Mouse (Mus musculus): ENCODE data around the gene Mospd1. TPM values are rescaled to one million over a fixed set of nuclear protein-coding genes. Genes with fewer than 3 reads are reported as not detected.

Mospd1 gene
- 4.4 TPM for polyA plus RNA-seq (2012; fragmentation: generic; extraction: Trizol)
- long read RNA-seq, experiment 1, transcript Mospd1-202 (6 exons, 1,773 nt) = major isoform, 18 of 28 reads
- long read RNA-seq, experiment 1, partial matches to known transcripts = 1 of 28 reads
- long read RNA-seq, experiment 1, other reads (novel, unspliced or antisense) = 7 of 28 reads
- long read RNA-seq, experiment 2, transcript Mospd1-202 (6 exons, 1,773 nt) = major isoform, 80 of 96 reads
- long read RNA-seq, experiment 2, partial matches to known transcripts = 1 of 96 reads
- long read RNA-seq, experiment 2, other reads (novel, unspliced or antisense) = 14 of 96 reads

DNA sequence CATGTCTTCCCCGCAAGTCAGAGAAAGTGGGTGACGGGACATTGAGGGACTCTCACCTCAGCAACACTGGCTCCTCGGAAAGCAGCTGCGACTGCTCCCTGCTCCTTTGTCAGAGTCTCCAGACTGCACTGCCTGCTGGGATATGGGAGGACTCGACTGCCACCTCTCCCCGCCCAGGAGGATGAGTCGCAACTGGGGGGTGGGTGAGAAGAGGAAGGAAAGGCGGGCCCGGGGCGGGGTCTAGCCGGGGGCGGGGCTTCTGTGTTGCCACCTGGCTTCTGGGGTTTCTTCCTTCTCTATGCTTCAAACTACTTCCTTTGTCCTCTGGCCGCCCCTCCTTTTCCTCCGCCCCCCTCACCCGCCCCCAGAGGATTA is at the start of gene Mospd1:
TSS of gene Mospd1 (minus strand) at position 137 of the 375 bp plus-strand sequence.
- H3ac ChIP-seq (ENCODE audit: control insufficient read depth, insufficient read length, low read depth) = peak within 1 kb of the TSS; percentile 92
- no peaks in the 10 kb centered on the region for H3K27me3 ChIP-seq (ENCODE audit: control insufficient read depth, insufficient read depth, insufficient read length)
- no peaks in the 10 kb centered on the region for H3K79me2 ChIP-seq (ENCODE audit: control insufficient read depth, insufficient read depth)
- peaks cover 1% of the 10 kb centered on the region for H3K79me3 ChIP-seq (ENCODE audit: low read depth)
- H3K4me3 ChIP-seq (ENCODE audit: insufficient read depth, poor library complexity, severe bottlenecking) = peak within 1 kb of the TSS; percentile 43
- H3K36me3 ChIP-seq (ENCODE audit: control insufficient read depth, insufficient read depth) = no peaks in the 10 kb centered on the region
- no peak for TF ChIP-seq MAX (IDR thresholded peaks at IDR 0.05)
- no peak for TF ChIP-seq USF1 (IDR thresholded peaks at IDR 0.05; ENCODE audit: low read depth)
- TF ChIP-seq CTCF (IDR thresholded peaks at IDR 0.05; ENCODE audit: control insufficient read depth, insufficient read depth, insufficient read length) = no peak
- TF ChIP-seq MYOG (IDR thresholded peaks at IDR 0.05; ENCODE audit: control insufficient read depth, extremely low read depth, insufficient read length) = no peak
- TF ChIP-seq FOSL1 (IDR thresholded peaks at IDR 0.05; ENCODE audit: insufficient read depth, low read length, poor library complexity, severe bottlenecking) = no peak
- no peak for TF ChIP-seq MYOD1 (IDR thresholded peaks at IDR 0.05; ENCODE audit: control insufficient read depth, insufficient read length, low read depth)

DNA sequence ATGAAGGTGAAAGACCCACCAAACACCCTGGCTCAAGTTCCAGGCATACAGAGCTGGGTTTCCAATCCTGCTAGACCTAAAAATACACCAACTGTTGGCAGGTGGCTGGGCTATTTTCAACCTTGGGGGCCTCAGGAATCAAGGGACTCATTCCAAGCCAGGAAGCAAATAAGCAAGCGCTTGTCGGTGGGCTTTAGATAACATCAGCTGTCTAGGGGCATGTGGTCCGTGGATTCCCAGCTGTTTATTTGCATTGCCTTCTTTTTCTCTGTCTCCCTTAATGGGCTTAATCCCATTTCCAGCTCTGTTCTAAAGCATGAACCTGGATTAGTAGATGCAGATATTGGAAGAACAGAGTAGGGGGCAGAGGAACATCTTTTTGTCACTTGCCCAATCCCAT is 16.1 kb upstream of the Mospd1 start:
- Histone ChIP-seq H3ac (ENCODE audit: control insufficient read depth, insufficient read length, low read depth) (no peak overlapping the region), H3K79me3 (ENCODE audit: low read depth) (no peaks in the 10 kb centered on the region), H3K4me3 (ENCODE audit: insufficient read depth, poor library complexity, severe bottlenecking) (no peak overlapping the region), H3K79me2 (ENCODE audit: control insufficient read depth, insufficient read depth) (no peaks in the 10 kb centered on the region), H3K36me3 (ENCODE audit: control insufficient read depth, insufficient read depth) (no peaks in the 10 kb centered on the region), H3K27me3 (ENCODE audit: control insufficient read depth, insufficient read depth, insufficient read length) (no peaks in the 10 kb centered on the region)
- TF ChIP-seq CEBPB (IDR thresholded peaks at IDR 0.05; ENCODE audit: low read depth) (no peak), CTCF (IDR thresholded peaks at IDR 0.05; ENCODE audit: control insufficient read depth, insufficient read depth, insufficient read length) (no peak), USF1 (IDR thresholded peaks at IDR 0.05; ENCODE audit: low read depth) (no peak), MYOD1 (IDR thresholded peaks at IDR 0.05; ENCODE audit: control insufficient read depth, insufficient read length, low read depth) (no peak), MAX (IDR thresholded peaks at IDR 0.05) (no peak), MYOG (IDR thresholded peaks at IDR 0.05; ENCODE audit: control insufficient read depth, extremely low read depth, insufficient read length) (no peak)

DNA sequence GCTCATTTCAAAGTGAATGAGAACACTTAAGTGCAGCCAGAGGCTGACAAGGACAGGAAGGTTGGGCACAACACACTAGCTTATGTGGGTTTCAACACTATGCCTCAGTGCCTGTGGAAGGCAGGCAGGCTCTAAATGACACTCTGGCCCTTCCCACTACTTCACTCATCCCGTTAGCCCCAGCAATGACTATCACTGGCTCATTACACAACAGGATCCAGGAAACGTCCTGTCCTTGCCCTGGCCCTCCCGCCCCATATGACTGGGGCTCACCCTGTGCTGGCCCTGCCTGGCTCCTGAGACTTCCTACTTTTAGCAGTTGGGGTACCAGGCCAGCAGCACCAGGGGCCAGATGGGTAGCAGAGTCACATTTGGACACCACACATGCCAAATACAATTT is 12.8 kb upstream of the Mospd1 start:
- Histone ChIP-seq H3K4me3 (ENCODE audit: insufficient read depth, poor library complexity, severe bottlenecking) (no peak overlapping the region), H3K79me2 (ENCODE audit: control insufficient read depth, insufficient read depth) (no peaks in the 10 kb centered on the region), H3K79me3 (ENCODE audit: low read depth) (no peaks in the 10 kb centered on the region), H3ac (ENCODE audit: control insufficient read depth, insufficient read length, low read depth) (no peak overlapping the region), H3K36me3 (ENCODE audit: control insufficient read depth, insufficient read depth) (no peaks in the 10 kb centered on the region), H3K27me3 (ENCODE audit: control insufficient read depth, insufficient read depth, insufficient read length) (no peaks in the 10 kb centered on the region)
- no peak for TF ChIP-seq MAX (IDR thresholded peaks at IDR 0.05)
- TF ChIP-seq CEBPB (IDR thresholded peaks at IDR 0.05; ENCODE audit: low read depth) = no peak
- TF ChIP-seq MYOG (IDR thresholded peaks at IDR 0.05; ENCODE audit: control insufficient read depth, extremely low read depth, insufficient read length) = no peak
- TF ChIP-seq USF1 (IDR thresholded peaks at IDR 0.05; ENCODE audit: low read depth) = no peak
- no peak for TF ChIP-seq FOSL1 (IDR thresholded peaks at IDR 0.05; ENCODE audit: insufficient read depth, low read length, poor library complexity, severe bottlenecking)
- no peak for TF ChIP-seq CTCF (IDR thresholded peaks at IDR 0.05; ENCODE audit: control insufficient read depth, insufficient read depth, insufficient read length)
- no peak for TF ChIP-seq MYOD1 (IDR thresholded peaks at IDR 0.05; ENCODE audit: control insufficient read depth, insufficient read length, low read depth)

DNA sequence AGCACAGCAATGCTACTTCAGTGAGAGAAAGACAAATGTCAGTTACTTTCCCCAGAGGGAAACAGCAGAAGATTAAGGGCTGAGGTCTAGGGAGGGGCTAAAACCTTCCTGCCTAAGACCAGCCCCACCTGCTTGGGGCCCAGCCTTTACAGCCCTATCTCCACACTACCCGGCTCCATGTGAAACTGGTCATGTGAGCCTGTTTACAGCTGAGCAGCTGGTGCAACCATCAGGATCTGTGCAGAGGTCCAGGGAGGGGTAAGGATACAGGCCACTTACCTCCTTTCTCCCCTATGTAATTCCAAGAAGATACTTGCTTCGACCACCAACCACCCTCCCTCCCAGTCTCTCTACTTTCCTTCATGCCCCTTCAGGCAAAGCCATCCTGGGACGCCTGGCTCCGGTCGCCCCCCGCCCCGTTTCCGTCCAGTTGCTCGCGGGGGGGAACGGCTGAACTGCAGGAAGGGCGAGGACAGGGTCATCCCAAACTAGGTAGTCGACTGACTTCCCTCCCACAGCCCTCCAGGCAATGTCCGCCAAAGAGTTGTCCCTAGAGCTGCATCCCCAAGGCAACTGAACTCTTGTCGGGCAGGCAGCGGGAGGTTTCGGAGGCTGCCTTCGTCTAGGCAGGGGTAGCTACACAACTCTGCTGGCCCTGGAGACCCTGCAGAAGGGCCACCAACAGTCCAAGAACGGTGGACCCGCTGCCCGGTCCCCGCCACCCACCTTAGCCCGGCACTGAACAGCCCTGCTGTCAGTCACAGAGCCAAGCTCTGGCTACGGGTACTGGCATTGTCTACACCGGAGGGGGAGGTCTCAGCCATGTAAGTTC is 552 bp downstream of the Mospd1 start:
- H3ac ChIP-seq (ENCODE audit: control insufficient read depth, insufficient read length, low read depth) = peak overlapping the region; percentile 92
- H3K79me3 ChIP-seq (ENCODE audit: low read depth) = peaks cover 1% of the 10 kb centered on the region
- no peaks in the 10 kb centered on the region for H3K27me3 ChIP-seq (ENCODE audit: control insufficient read depth, insufficient read depth, insufficient read length)
- no peaks in the 10 kb centered on the region for H3K36me3 ChIP-seq (ENCODE audit: control insufficient read depth, insufficient read depth)
- peak overlapping the region; percentile 43 for H3K4me3 ChIP-seq (ENCODE audit: insufficient read depth, poor library complexity, severe bottlenecking)
- H3K79me2 ChIP-seq (ENCODE audit: control insufficient read depth, insufficient read depth) = no peaks in the 10 kb centered on the region
- no peak for TF ChIP-seq CTCF (IDR thresholded peaks at IDR 0.05; ENCODE audit: control insufficient read depth, insufficient read depth, insufficient read length)
- peak; percentile 52 for TF ChIP-seq USF1 (IDR thresholded peaks at IDR 0.05; ENCODE audit: low read depth)

DNA sequence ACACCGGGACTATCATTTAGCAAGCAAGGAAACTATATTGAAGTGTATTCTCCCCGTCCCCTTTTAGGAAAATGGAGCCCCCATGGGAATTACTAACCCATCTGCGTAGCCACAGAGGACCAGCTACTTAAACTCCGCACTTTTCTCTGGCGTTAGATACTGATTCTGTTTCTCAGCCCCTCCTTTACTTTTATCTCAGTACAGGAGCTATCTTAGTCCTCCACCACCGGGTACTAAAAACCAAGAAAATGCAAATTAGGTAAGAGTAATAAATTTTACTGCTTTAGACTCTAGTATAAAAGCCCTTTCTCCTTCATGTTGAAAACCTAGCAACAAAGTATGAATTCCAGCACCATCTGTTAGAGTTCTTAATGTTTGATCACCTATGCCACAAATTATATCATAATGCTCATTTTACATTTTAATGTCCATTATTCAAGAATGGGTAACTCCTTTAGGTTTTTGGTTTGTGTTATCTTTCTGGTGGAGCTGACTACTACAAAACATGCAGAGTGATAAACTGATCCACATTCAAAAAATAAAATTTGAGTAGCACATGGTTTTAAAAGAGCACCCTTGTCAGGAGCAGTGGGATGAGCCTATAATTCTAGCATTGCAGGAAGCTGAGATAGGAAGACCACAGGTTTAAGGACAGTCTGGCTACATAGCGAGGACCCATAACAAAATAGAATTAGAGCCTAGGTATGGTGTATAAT is 5.5 kb downstream of the Mospd1 start:
- no peaks in the 10 kb centered on the region for H3K27me3 ChIP-seq (ENCODE audit: control insufficient read depth, insufficient read depth, insufficient read length)
- no peaks in the 10 kb centered on the region for H3K36me3 ChIP-seq (ENCODE audit: control insufficient read depth, insufficient read depth)
- no peak for TF ChIP-seq MYOG (IDR thresholded peaks at IDR 0.05; ENCODE audit: control insufficient read depth, extremely low read depth, insufficient read length)
- TF ChIP-seq CTCF (IDR thresholded peaks at IDR 0.05; ENCODE audit: control insufficient read depth, insufficient read depth, insufficient read length) = no peak
- no peak for TF ChIP-seq FOSL1 (IDR thresholded peaks at IDR 0.05; ENCODE audit: insufficient read depth, low read length, poor library complexity, severe bottlenecking)
- TF ChIP-seq MYOD1 (IDR thresholded peaks at IDR 0.05; ENCODE audit: control insufficient read depth, insufficient read length, low read depth) = no peak
- TF ChIP-seq MAX (IDR thresholded peaks at IDR 0.05) = no peak
- TF ChIP-seq USF1 (IDR thresholded peaks at IDR 0.05; ENCODE audit: low read depth) = no peak
- no peak for TF ChIP-seq CEBPB (IDR thresholded peaks at IDR 0.05; ENCODE audit: low read depth)
- no peak overlapping the region for H3ac ChIP-seq (ENCODE audit: control insufficient read depth, insufficient read length, low read depth)
- H3K79me3 ChIP-seq (ENCODE audit: low read depth) = peaks cover 3% of the 10 kb centered on the region
- no peaks in the 10 kb centered on the region for H3K79me2 ChIP-seq (ENCODE audit: control insufficient read depth, insufficient read depth)
- H3K4me3 ChIP-seq (ENCODE audit: insufficient read depth, poor library complexity, severe bottlenecking) = no peak overlapping the region

Data from C2C12 (cell line).